Mouse (Mus musculus) liver, embryonic 14.5 days (tissue): ENCODE measurements around the gene Lrrc36.

ENCODE experiments used
- CTCF ChIP-seq: IDR thresholded peaks from 2 replicates; pipeline ENCODE4 v1.5.1; 2016; ENCODE audit warnings: antibody characterized with exemption, low read depth, control low read depth
- EP300 ChIP-seq: IDR thresholded peaks from 2 replicates; pipeline ENCODE4 v1.6.1; 2016; ENCODE audit warnings: antibody characterized with exemption, low read depth

DNA sequence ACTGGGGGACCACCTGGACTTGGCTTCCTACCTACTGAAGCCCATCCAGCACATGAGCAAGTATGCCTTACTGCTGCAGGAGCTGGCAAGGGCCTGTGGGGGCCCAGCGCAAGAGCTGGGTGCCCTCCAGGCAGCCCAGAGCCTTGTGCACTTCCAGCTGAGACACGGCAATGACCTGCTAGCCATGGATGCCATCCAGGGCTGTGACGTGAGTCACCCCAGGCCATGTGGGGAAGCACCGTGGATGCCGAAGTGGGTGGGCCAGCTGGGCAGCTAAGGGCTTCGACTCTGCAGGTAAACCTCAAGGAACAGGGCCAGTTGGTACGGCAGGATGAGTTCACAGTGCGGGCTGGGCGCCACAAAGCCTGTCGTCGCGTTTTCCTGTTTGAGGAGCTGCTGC lies 33.1 kb upstream of the Lrrc36 start:
- TF ChIP-seq CTCF (no peak), EP300 (no peak)
